Mouse (Mus musculus): ENCODE results near the gene Cdkl3.

Gene Cdkl3

GRCm38 (mm10) chr11:52122045-52122444 is 118.0 kb downstream of the Cdkl3 start:
- DNase-seq (ENCODE audit: low spot score in 2 of 2): no peak

DNA sequence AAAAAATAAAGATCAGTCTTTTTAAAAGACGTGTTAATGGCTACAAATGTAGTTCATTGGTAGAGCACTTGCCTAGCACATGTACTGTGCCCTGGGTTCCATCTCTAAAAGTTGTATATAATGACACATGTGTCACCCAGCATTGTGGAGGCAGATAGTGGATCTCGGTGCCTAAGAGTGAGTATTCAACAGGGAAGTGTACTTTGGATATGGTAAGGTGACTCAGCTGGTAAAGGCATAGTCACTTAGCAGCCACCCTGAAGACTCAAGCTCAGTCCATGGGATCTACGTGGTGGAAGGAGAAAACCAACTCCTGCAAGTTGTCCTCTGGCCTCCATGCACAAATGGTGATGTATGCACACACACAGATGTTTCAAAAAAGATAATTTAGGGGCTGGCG is 120.4 kb downstream of the Cdkl3 start:
- DNase-seq (ENCODE audit: low spot score in 2 of 2): no peak

GRCm38 (mm10) chr11:52127169-52127568 is 123.1 kb downstream of the Cdkl3 start:
- no peak for DNase-seq (ENCODE audit: low spot score in 2 of 2)

- no peak for DNase-seq (ENCODE audit: low spot score in 2 of 2)
These were observed 123.7 kb downstream of the Cdkl3 start for GRCm38 (mm10) chr11:52127760-52128159.

GRCm38 (mm10) chr11:52128316-52129061 is 124.5 kb downstream of the Cdkl3 start:
- peak in 1 of 2 experiments; percentile 53 for DNase-seq (ENCODE audit: low spot score in 2 of 2)

DNA sequence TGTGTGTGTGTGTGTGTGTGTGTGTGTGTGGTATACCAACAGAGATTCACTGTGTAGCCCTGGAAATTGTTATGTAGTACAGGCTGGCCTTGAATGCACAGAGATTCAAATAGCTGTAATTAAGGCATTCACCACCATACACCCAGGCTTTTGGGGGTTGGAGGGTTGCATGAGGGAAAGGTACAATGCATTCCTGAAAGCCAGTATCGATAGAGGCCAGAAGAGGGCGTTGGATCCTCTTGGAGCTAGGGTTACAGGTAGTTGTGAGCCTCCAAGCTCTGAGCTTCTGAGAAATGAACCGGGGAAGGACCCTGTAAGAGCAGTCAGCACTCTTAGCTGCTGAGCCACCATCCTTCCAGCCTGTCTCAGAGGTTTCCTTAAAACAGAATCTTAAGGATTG is 125.2 kb downstream of the Cdkl3 start:
- DNase-seq (ENCODE audit: low spot score in 2 of 2): peak in 1 of 2 experiments; percentile 38

GRCm38 (mm10) chr11:52129621-52130450 is 125.8 kb downstream of the Cdkl3 start:
- DNase-seq (ENCODE audit: low spot score in 2 of 2): peak in 1 of 2 experiments; percentile 78

DNA sequence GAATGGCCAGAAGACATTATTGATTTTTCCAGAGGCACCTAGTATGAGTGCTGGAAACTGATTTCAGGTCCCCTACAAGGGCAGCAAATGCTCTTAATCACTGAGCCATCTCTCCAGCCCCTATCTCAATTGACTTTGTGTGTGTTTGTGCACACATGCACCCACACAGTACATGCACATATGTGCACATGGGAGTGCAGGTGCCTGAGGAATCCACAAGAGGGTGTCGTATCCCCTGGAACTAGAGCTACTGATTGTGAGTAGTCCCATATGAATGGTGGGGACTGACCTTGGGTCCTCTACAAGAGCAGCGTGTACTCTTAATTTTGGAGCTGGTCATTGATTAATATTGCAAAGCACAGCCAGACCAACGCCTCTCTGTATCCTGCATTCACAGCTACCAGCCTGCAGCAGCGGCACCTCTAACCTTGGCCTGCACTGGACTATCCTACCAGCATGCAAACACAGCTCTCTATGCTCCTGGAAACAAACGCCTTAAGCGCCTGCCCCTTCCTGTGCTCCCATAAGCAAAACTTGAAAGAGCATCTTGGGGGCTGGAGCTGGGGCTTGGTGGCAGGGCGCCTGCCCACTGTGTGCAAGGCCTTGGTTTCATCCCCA is 126.5 kb downstream of the Cdkl3 start:
- DNase-seq (ENCODE audit: low spot score in 2 of 2): no peak
